Mouse (Mus musculus): ENCODE measurements around the gene Speer4b. TPM values are rescaled to one million over a fixed set of nuclear protein-coding genes. Genes with fewer than 3 reads are reported as not detected.
"Not testable (repeated sequence)": the region's sequence is repeated elsewhere in the genome, so short reads cannot be mapped to it uniquely, and the experiment has no call there.

Speer4b gene
- 1.1 and 1.2 TPM in 2 replicates for polyA plus RNA-seq (2014; fragmentation: Nextera tagmentation; extraction: Ambion mirVana)

DNA sequence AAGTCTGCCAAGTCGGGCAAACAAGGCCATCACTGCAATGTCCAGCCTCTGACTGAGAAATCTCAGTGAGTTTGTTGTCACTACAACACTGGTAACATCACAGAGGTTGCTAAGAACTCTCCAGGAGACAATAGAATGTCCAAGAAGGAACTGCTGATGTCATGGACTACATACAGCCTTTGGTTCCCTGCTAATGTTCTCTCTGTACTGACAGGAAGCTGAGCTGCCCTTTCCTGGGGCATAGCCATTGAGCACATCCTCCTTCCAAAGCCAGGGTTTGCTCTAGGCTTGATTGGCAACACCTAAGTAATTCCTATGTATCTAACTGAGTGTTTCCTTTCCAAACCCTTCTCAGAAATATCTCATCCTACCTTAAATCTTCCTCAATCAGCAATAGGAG, at the start of gene Speer4b:
Gene Speer4b (minus strand): TSS at position 101 of the 400 bp plus-strand sequence.
- 55% methylated on average over 1 of the region's 1 CpGs for WGBS
- not testable (repeated sequence) for DNase-seq; ATAC-seq (ENCODE audit: low FRiP score, low TSS enrichment)

DNA sequence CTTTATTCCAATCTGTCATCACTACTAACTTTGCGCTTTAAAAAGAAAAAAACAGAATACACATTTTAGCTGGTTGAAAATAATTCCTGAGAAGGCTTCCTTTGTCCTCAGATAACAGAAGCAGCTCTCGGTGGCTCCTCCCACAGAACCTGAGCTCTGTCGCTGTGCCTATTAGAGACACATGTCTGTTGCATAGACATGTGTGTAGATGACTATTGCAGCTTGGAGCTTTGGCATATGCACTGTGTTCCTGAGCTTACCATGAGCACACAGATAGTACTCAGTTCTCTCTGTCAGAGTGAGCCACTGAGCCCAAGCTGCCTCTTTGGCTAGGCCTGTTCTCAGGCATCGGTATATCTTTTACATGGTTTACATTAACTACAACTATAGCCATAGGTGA, 48.1 kb upstream of the Speer4b start:
- H3K4me1 ChIP-seq (ENCODE audit: control insufficient read depth, insufficient read depth, low read length), result no peaks in the 10 kb centered on the region
- H3K9ac ChIP-seq (replicated peaks; ENCODE audit: low read length), result no peak overlapping the region
- WGBS, result 88% methylated on average over 4 of the region's 4 CpGs
- ATAC-seq (ENCODE audit: low FRiP score, low TSS enrichment) (no peak), DNase-seq (no peak)
- H3K4me3 ChIP-seq (replicated peaks; ENCODE audit: low read depth, low read length), result no peak overlapping the region
- no peaks in the 10 kb centered on the region for H3K36me3 ChIP-seq (ENCODE audit: control insufficient read depth, insufficient read depth, low read length)
- no peaks in the 10 kb centered on the region for H3K9me3 ChIP-seq (ENCODE audit: control insufficient read depth, low read length)
- H3K27me3 ChIP-seq (ENCODE audit: control insufficient read depth, insufficient read depth, low read length), result no peaks in the 10 kb centered on the region
- H3K4me2 ChIP-seq (ENCODE audit: low read length), result no peak overlapping the region
- H3K27ac ChIP-seq (replicated peaks; ENCODE audit: low read depth, low read length), result no peak overlapping the region

More for the DNA sequence above, at the start of gene Speer4b:
- H3K4me3 ChIP-seq (replicated peaks; ENCODE audit: low read depth, low read length); H3K4me1 ChIP-seq (ENCODE audit: control insufficient read depth, insufficient read depth, low read length); H3K27me3 ChIP-seq (ENCODE audit: control insufficient read depth, insufficient read depth, low read length); H3K4me2 ChIP-seq (ENCODE audit: low read length); H3K9me3 ChIP-seq (ENCODE audit: control insufficient read depth, low read length); H3K27ac ChIP-seq (replicated peaks; ENCODE audit: low read depth, low read length); H3K9ac ChIP-seq (replicated peaks; ENCODE audit: low read length); H3K36me3 ChIP-seq (ENCODE audit: control insufficient read depth, insufficient read depth, low read length): not testable (repeated sequence)

DNA sequence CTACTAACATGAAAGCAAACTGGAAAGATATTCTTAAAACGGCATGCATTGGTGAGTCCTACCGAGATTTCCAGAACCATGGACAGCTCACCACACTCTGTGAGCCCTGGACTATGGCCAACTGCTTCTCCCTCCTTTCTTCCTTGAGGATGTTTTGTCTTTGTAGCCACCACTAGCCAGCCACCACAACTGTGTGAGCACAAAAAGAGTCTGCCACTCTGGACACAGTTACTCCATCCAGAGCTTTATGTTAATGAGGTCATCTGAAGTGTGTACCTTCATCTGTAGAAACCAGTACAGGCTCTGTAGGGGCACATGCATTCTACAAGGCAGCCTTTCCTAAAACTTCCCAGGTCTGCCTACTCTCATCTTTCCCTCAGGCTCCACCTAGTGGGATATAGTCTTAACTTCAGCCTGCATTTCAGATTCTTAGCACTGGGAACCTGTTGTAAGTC, 43.6 kb upstream of the Speer4b start:
- WGBS, result 21% methylated on average over 2 of the region's 2 CpGs
- no peak overlapping the region for H3K9ac ChIP-seq (replicated peaks; ENCODE audit: low read length)
- no peak overlapping the region for H3K27ac ChIP-seq (replicated peaks; ENCODE audit: low read depth, low read length)
- no peaks in the 10 kb centered on the region for H3K4me1 ChIP-seq (ENCODE audit: control insufficient read depth, insufficient read depth, low read length)
- no peaks in the 10 kb centered on the region for H3K36me3 ChIP-seq (ENCODE audit: control insufficient read depth, insufficient read depth, low read length)
- H3K27me3 ChIP-seq (ENCODE audit: control insufficient read depth, insufficient read depth, low read length), result no peaks in the 10 kb centered on the region
- no peak overlapping the region for H3K4me3 ChIP-seq (replicated peaks; ENCODE audit: low read depth, low read length)
- H3K4me2 ChIP-seq (ENCODE audit: low read length), result no peak overlapping the region
- ATAC-seq (ENCODE audit: low FRiP score, low TSS enrichment) (0 out of 2 replicates have a peak, but pooled peaks have one; percentile 24), DNase-seq (peak; percentile 80)
- H3K9me3 ChIP-seq (ENCODE audit: control insufficient read depth, low read length), result no peaks in the 10 kb centered on the region

DNA sequence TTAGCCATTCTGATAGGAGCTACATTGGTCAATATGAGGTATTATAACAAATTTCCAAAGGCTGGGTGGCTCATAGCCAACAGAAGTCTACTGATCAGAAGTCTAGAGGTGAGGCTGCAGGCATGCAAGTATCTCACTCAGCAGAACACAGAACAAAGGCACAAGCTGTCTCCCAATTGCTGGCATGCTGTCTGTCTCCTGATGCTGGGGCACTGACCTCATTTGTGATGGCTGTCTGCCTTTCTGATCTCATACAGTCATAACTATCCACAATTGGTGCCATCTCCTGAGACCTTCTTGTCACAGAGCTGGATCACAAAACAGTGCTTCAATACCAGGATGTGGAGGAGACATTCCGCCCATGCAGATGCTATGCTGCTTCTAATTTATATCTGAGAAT, 25.7 kb upstream of the Speer4b start:
- H3K4me2 ChIP-seq (ENCODE audit: low read length), result no peak overlapping the region
- H3K36me3 ChIP-seq (ENCODE audit: control insufficient read depth, insufficient read depth, low read length), result no peaks in the 10 kb centered on the region
- no peak overlapping the region for H3K27ac ChIP-seq (replicated peaks; ENCODE audit: low read depth, low read length)
- no peaks in the 10 kb centered on the region for H3K9me3 ChIP-seq (ENCODE audit: control insufficient read depth, low read length)
- H3K4me1 ChIP-seq (ENCODE audit: control insufficient read depth, insufficient read depth, low read length), result no peaks in the 10 kb centered on the region
- DNase-seq (no peak), ATAC-seq (ENCODE audit: low FRiP score, low TSS enrichment) (no peak)
- 92% methylated on average over 1 of the region's 1 CpGs for WGBS
- no peak overlapping the region for H3K4me3 ChIP-seq (replicated peaks; ENCODE audit: low read depth, low read length)
- no peak overlapping the region for H3K9ac ChIP-seq (replicated peaks; ENCODE audit: low read length)
- no peaks in the 10 kb centered on the region for H3K27me3 ChIP-seq (ENCODE audit: control insufficient read depth, insufficient read depth, low read length)

DNA sequence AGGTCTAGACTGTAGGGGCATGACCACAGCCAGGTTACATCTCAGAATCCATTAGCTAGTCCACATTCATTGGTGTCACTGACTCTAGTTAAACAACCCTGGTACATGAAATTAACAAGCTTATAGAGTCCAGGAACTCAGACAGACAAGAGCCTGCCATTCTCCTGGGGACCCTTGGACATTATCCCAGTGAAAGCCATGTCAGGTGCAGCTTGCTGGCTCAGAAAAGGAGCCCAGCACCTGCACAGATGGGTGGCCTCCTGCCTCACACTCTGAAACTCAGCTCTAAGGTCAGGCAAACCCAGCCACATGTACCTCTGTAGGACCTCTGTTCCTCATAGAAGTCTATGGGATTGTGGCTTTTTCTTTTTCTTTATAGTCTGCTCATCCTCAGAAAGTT, 17.5 kb upstream of the Speer4b start:
- no peak for DNase-seq
- Histone ChIP-seq H3K27ac (replicated peaks; ENCODE audit: low read depth, low read length) (no peak overlapping the region), H3K4me2 (ENCODE audit: low read length) (no peak overlapping the region), H3K4me3 (replicated peaks; ENCODE audit: low read depth, low read length) (no peak overlapping the region), H3K27me3 (ENCODE audit: control insufficient read depth, insufficient read depth, low read length) (no peaks in the 10 kb centered on the region), H3K9ac (replicated peaks; ENCODE audit: low read length) (no peak overlapping the region), H3K9me3 (ENCODE audit: control insufficient read depth, low read length) (no peaks in the 10 kb centered on the region), H3K4me1 (ENCODE audit: control insufficient read depth, insufficient read depth, low read length) (no peaks in the 10 kb centered on the region), H3K36me3 (ENCODE audit: control insufficient read depth, insufficient read depth, low read length) (no peaks in the 10 kb centered on the region)
- no peak for ATAC-seq (ENCODE audit: low FRiP score, low TSS enrichment)

DNA sequence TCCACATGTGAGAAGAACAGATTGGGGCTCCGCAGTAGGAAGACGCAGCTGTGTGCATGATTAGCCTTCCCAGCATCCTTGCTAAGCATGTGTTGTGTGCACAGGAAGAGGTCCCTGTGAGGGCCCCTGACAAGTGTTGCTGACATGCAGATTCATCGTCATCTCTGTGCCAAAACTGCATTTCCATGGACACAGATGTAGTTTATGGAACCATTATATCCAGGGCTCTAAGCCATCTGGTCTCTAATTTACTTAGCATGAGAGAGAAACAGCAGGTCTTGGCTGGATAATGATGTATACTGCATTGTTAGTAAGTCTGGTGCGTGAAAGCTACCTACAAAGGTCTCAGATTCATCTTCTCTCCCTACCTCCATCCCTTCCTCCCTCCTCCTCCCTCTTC, 10.3 kb downstream of the Speer4b start:
- H3K27ac ChIP-seq (replicated peaks; ENCODE audit: low read depth, low read length), result no peak overlapping the region
- H3K4me3 ChIP-seq (replicated peaks; ENCODE audit: low read depth, low read length), result no peak overlapping the region
- no peak overlapping the region for H3K4me2 ChIP-seq (ENCODE audit: low read length)
- DNase-seq (no peak), ATAC-seq (ENCODE audit: low FRiP score, low TSS enrichment) (no peak)
- H3K36me3 ChIP-seq (ENCODE audit: control insufficient read depth, insufficient read depth, low read length), result no peaks in the 10 kb centered on the region
- no peaks in the 10 kb centered on the region for H3K4me1 ChIP-seq (ENCODE audit: control insufficient read depth, insufficient read depth, low read length)
- 79% methylated on average over 4 of the region's 4 CpGs for WGBS
- H3K9ac ChIP-seq (replicated peaks; ENCODE audit: low read length), result no peak overlapping the region
- no peaks in the 10 kb centered on the region for H3K27me3 ChIP-seq (ENCODE audit: control insufficient read depth, insufficient read depth, low read length)
- no peaks in the 10 kb centered on the region for H3K9me3 ChIP-seq (ENCODE audit: control insufficient read depth, low read length)

DNA sequence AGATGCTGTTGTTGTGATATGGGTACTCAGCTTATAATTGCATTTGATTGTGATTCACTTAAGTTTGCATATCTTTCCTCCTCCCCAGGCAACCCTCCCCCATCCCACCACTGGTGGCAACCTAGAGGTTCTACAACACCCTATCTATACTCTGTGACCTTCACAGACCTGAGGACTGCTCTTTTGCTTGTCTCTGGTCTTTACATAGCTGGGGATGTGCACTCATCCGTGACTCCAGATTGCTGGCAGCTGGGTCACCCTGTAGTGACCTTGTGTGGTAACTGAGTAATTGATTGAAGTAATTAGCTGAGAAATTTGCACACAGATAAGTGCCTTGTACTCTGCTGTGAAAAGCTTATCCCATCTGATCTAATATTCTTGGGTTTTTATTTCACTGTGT, 15.1 kb downstream of the Speer4b start:
- Histone ChIP-seq H3K27ac (replicated peaks; ENCODE audit: low read depth, low read length) (no peak overlapping the region), H3K9me3 (ENCODE audit: control insufficient read depth, low read length) (no peaks in the 10 kb centered on the region), H3K4me3 (replicated peaks; ENCODE audit: low read depth, low read length) (no peak overlapping the region), H3K4me2 (ENCODE audit: low read length) (no peak overlapping the region), H3K27me3 (ENCODE audit: control insufficient read depth, insufficient read depth, low read length) (no peaks in the 10 kb centered on the region), H3K36me3 (ENCODE audit: control insufficient read depth, insufficient read depth, low read length) (no peaks in the 10 kb centered on the region), H3K9ac (replicated peaks; ENCODE audit: low read length) (no peak overlapping the region), H3K4me1 (ENCODE audit: control insufficient read depth, insufficient read depth, low read length) (no peaks in the 10 kb centered on the region)
- ATAC-seq (ENCODE audit: low FRiP score, low TSS enrichment) (no peak), DNase-seq (no peak)
- WGBS, result 53% methylated on average over 1 of the region's 1 CpGs

DNA sequence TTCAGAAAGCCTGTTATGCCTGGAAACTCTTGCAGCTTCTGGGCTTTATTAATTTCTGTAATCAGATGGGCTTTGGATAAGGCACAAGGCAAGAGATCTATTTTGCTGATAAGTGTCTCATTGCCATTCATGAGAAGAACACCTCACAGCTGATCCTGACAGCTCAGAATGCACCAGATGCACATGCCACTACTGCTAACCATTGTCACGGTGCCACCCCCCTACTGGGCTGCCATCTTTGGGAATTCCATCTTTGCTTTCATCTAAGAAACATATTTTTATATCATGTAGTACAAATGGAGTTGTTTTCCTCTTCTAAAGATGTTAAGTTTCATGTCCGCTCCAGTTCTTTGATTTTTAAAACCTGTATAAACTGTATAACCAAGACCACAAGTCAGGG, 19.5 kb downstream of the Speer4b start:
- 78% methylated on average over 2 of the region's 2 CpGs for WGBS
- H3K9ac ChIP-seq (replicated peaks; ENCODE audit: low read length), result no peak overlapping the region
- no peak overlapping the region for H3K4me3 ChIP-seq (replicated peaks; ENCODE audit: low read depth, low read length)
- no peak overlapping the region for H3K27ac ChIP-seq (replicated peaks; ENCODE audit: low read depth, low read length)
- no peak for ATAC-seq (ENCODE audit: low FRiP score, low TSS enrichment)
- H3K4me1 ChIP-seq (ENCODE audit: control insufficient read depth, insufficient read depth, low read length), result no peaks in the 10 kb centered on the region
- no peaks in the 10 kb centered on the region for H3K36me3 ChIP-seq (ENCODE audit: control insufficient read depth, insufficient read depth, low read length)
- H3K4me2 ChIP-seq (ENCODE audit: low read length), result no peak overlapping the region
- H3K27me3 ChIP-seq (ENCODE audit: control insufficient read depth, insufficient read depth, low read length), result no peaks in the 10 kb centered on the region
- H3K9me3 ChIP-seq (ENCODE audit: control insufficient read depth, low read length), result no peaks in the 10 kb centered on the region
- DNase-seq, result no peak

DNA sequence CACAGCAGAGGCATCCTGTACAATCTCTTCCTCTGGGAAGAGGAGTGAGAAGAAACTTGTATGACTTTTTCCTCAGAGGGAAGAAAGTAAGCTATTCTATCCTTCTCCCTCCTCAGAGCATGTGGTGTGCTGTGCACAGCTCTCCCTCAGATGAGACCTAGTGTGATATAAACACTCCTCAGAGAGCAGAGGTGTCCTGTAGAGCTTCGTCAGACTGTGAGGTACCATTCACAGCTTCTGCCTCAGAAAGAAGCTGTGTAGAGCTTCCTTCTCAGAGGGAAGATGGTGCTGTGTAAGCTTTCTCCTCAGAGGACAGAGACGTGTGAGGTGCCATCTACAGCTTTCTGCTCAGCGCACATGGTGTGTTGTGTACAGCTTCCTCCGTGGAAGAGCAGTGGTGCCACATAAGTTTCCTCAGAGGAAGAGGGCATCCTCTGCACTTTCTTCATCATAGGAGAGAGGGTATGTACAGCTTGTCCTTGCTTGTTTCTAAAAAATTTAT, 26.2 kb downstream of the Speer4b start:
- Histone ChIP-seq H3K27ac (replicated peaks; ENCODE audit: low read depth, low read length) (no peak overlapping the region), H3K4me1 (ENCODE audit: control insufficient read depth, insufficient read depth, low read length) (no peaks in the 10 kb centered on the region), H3K36me3 (ENCODE audit: control insufficient read depth, insufficient read depth, low read length) (0 out of 2 replicates have a peak, but pooled peaks cover 4% of the 10 kb centered on the region), H3K4me2 (ENCODE audit: low read length) (no peak overlapping the region), H3K9me3 (ENCODE audit: control insufficient read depth, low read length) (no peaks in the 10 kb centered on the region), H3K4me3 (replicated peaks; ENCODE audit: low read depth, low read length) (no peak overlapping the region), H3K27me3 (ENCODE audit: control insufficient read depth, insufficient read depth, low read length) (no peaks in the 10 kb centered on the region), H3K9ac (replicated peaks; ENCODE audit: low read length) (no peak overlapping the region)
- WGBS, result 85% methylated on average over 4 of the region's 4 CpGs
- DNase-seq, result no peak
- ATAC-seq (ENCODE audit: low FRiP score, low TSS enrichment), result no peak

Measured in midbrain, embryonic 14.5 days (tissue).